Mouse (Mus musculus) lung, postnatal 0 days (tissue): ENCODE measurements around the gene Ak5.

ENCODE experiments used
- CTCF ChIP-seq: IDR thresholded peaks from 2 replicates; pipeline ENCODE4 v1.5.1; 2016; ENCODE audit warnings: antibody characterized with exemption, mild to moderate bottlenecking
- EP300 ChIP-seq: IDR thresholded peaks from 2 replicates; pipeline ENCODE4 v1.6.1; 2016; ENCODE audit warnings: antibody characterized with exemption, mild to moderate bottlenecking, control low read depth

GRCm38 (mm10) chr3:152709936-152710335, 41.8 kb upstream of the Ak5 start:
- TF ChIP-seq CTCF = peak; percentile 16; the same call in 1 of the 2 replicates
- TF ChIP-seq EP300 = no peak
